In the genomic region with DNA sequence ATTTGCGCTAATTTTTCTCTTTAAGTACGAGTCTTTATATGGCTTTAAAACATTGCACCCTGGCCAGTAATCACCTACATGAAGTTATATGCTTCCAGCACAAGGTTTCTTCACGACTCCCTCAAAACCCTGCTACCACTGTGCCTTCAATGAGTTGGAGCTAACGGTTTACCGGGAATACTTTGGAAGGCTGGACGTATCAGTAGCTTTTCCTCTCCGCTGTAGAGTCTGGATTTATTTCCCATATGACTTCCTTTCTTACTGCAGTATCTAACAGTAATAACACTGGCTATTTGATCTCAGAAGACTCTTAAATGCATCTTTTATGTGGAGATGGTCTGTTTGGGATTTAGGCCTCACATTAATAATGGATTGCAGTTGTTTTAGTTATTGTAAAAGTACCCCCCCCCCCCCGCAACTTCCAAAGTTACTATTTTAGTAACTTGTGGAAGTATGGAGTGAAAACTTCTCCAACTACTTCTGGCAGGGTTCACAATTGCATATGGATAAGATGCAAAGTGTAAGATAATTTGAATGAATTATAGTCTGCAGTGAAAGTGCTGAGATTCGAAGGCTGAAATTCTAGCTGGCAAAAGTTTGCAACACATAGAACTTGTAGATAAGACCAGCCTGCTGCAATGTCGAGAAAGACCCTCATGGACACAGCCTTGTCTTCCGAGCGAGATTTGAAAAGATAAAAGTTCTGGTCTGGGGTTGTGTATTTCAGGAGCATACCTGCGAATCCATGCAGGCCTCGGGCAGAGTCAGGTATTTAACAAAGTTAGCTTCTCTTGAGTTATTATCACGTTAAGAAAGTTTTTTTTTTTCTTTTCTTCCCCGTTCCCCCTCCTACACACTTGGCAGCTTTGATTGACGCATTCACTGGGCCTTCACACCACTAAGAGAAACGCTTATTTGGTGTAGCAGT, we compare ENCODE assay signal across 8 mouse cellular contexts. TPM values are rescaled to one million over a fixed set of nuclear protein-coding genes. Genes with fewer than 3 reads are reported as not detected.
DNase-seq lines count a peak whose midpoint lies in the region; ATAC-seq and TF ChIP-seq lines count a peak whose summit lies in the region.

No protein-coding gene starts in this region.

- no peak for TF ChIP-seq CTCF in cerebellum, adult 2 months (IDR thresholded peaks at IDR 0.05; ENCODE audit: borderline replicate concordance, insufficient read depth, low read depth, low read length)

- TF ChIP-seq POLR2A in cerebellum, adult 2 months (IDR thresholded peaks at IDR 0.05; ENCODE audit: borderline replicate concordance, insufficient read depth, low read length), result no peak

- DNase-seq in cerebellum, adult 2 months, result no peak
- no peak for DNase-seq in cerebellum, adult 11-12 months
- peak; percentile 19 for DNase-seq in R1 (ENCODE audit: low read depth, low spot score)
- no peak for DNase-seq in frontal cortex, postnatal 14 days (ENCODE audit: low spot score in 2 of 2)
- DNase-seq in right cerebral cortex, adult 18-20 months, result no peak

- H3K4me2 ChIP-seq in heart, embryonic 15.5 days, result peak overlapping the region; percentile 78
- H3K4me2 ChIP-seq in liver, embryonic 16.5 days (ENCODE audit: low read depth, low read length), result peak overlapping the region; percentile 73

- peaks cover 13% of the 10 kb centered on the region for H3K36me3 ChIP-seq in heart, embryonic 15.5 days
- H3K36me3 ChIP-seq in liver, embryonic 16.5 days (ENCODE audit: control insufficient read depth, insufficient read depth), result peaks cover 5% of the 10 kb centered on the region

- H3K27ac ChIP-seq in cerebellum, adult 2 months (ENCODE audit: insufficient read depth, low read length), result peak overlapping the region; percentile 97; the same call in 1 of the 2 replicates
- H3K27ac ChIP-seq in heart, embryonic 15.5 days, result peak overlapping the region; percentile 94
- H3K27ac ChIP-seq in liver, embryonic 16.5 days (ENCODE audit: low read length), result 0 out of 2 replicates have a peak overlapping the region, but pooled peaks have one; percentile 24

- peaks cover 3% of the 10 kb centered on the region; the same call in 1 of the 2 replicates for H3K4me1 ChIP-seq in cerebellum, adult 2 months (ENCODE audit: control insufficient read depth, insufficient read depth, low read length)
- peaks cover 17% of the 10 kb centered on the region for H3K4me1 ChIP-seq in heart, embryonic 15.5 days (replicated peaks)
- H3K4me1 ChIP-seq in liver, embryonic 16.5 days (ENCODE audit: control insufficient read depth, low read depth, low read length), result peaks cover 4% of the 10 kb centered on the region; the same call in 1 of the 2 replicates

- H3K9me3 ChIP-seq in heart, embryonic 15.5 days (replicated peaks), result no peaks in the 10 kb centered on the region
- H3K9me3 ChIP-seq in liver, embryonic 16.5 days (replicated peaks; ENCODE audit: control insufficient read depth, low read length), result no peaks in the 10 kb centered on the region

- 4% methylated on average over 18 of the region's 18 CpGs for WGBS in cerebellum, adult 2 months
- WGBS in heart, embryonic 15.5 days, result 7% methylated on average over 18 of the region's 18 CpGs
- 20% methylated on average over 18 of the region's 18 CpGs for WGBS in liver, embryonic 16.5 days (ENCODE audit: insufficient replicate concordance)

- H3K27me3 ChIP-seq in cerebellum, adult 2 months (ENCODE audit: control insufficient read depth, insufficient read depth, low read length), result no peaks in the 10 kb centered on the region
- no peaks in the 10 kb centered on the region for H3K27me3 ChIP-seq in heart, embryonic 15.5 days
- peaks cover 56% of the 10 kb centered on the region for H3K27me3 ChIP-seq in liver, embryonic 16.5 days (ENCODE audit: control insufficient read depth, insufficient read depth, low read depth, low read length)

- ATAC-seq in heart, embryonic 15.5 days (replicated peaks; ENCODE audit: insufficient number of reproducible peaks, insufficient read depth, low FRiP score, low read depth), result no peak
- ATAC-seq in liver, embryonic 16.5 days (ENCODE audit: low read depth), result no peak
- ATAC-seq in frontal cortex, adult (ENCODE audit: low TSS enrichment), result no peak

- H3K9ac ChIP-seq in heart, embryonic 15.5 days, result peak overlapping the region; percentile 99
- H3K9ac ChIP-seq in liver, embryonic 16.5 days (ENCODE audit: low read depth, low read length), result peak overlapping the region; percentile 68

- peak overlapping the region; percentile 96 for H3K4me3 ChIP-seq in cerebellum, adult 2 months (replicated peaks; ENCODE audit: insufficient read depth, low read depth, low read length)
- H3K4me3 ChIP-seq in heart, embryonic 15.5 days, result peak overlapping the region; percentile 95
- H3K4me3 ChIP-seq in liver, embryonic 16.5 days (ENCODE audit: low read depth, low read length), result peak overlapping the region; percentile 71

RNA-seq across cellular contexts. Expression of a gene that starts 1.4 kb away (rescaled TPM):
- 14.9 and 17.1 TPM in 2 replicates for polyA plus RNA-seq in cerebellum, adult 2 months (2012; rRNA removed)
- 0.25 and 0.30 TPM in 2 replicates for polyA plus RNA-seq in heart, embryonic 15.5 days (2015; fragmentation: Nextera tagmentation; extraction: Ambion mirVana)
- polyA plus RNA-seq in liver, embryonic 16.5 days (2015; fragmentation: Nextera tagmentation; extraction: Ambion mirVana), result 0.08 TPM in 1 of 2 replicates, not detected in the other

RNA-seq across cellular contexts. Expression of a gene that starts 6.7 kb away (rescaled TPM):
- 41.2 and 55.0 TPM in 2 replicates for polyA plus RNA-seq in cerebellum, adult 2 months (2012; rRNA removed)
- polyA plus RNA-seq in heart, embryonic 15.5 days (2015; fragmentation: Nextera tagmentation; extraction: Ambion mirVana), result 46.8 and 47.9 TPM in 2 replicates
- 4.2 and 5.7 TPM in 2 replicates for polyA plus RNA-seq in liver, embryonic 16.5 days (2015; fragmentation: Nextera tagmentation; extraction: Ambion mirVana)

Comparison
In these comparisons a context has a peak if more than half of its experiments do, and no peak if none do; other contexts are left out.
1. H3K27ac ChIP-seq: peak in every context shown above with its lines; median percentile 97 in cerebellum, adult 2 months; 94 in heart, embryonic 15.5 days; 24 in liver, embryonic 16.5 days.
2. RNA of a gene that starts 1.4 kb away (polyA plus RNA-seq): 14.9 to 17.1 TPM in cerebellum, adult 2 months; 0.25 to 0.30 TPM in heart, embryonic 15.5 days and 0.08 TPM in liver, embryonic 16.5 days; every median in the first group is over 10 times any median in the second.
3. Peak in every context shown above with its lines, with median percentiles within 50 percentile points of each other: H3K4me3 ChIP-seq.